Comparison of ENCODE assay signal across 7 mouse cellular contexts in the genomic region with DNA sequence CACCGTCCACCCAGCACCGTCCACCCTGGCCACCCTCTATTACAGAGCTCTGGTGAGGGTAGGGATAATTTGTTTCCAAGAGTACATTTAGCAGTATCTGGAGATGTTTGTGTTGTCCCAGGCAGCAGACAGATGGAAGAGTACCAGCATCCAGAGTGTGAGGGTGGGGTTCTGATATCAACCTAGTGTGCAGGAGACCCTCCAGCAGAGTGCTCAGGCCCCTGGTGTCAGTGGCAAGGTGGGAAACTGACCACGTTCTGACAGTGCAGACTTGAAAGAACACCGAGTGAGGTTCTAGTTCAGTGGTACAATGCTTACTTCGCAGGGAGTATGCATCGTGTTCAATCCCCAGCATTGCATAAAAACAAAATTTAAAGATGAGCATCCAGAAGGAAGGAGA. TPM values are rescaled to one million over a fixed set of nuclear protein-coding genes. Genes with fewer than 3 reads are reported as not detected.
A peak's percentile ranks its signal among the peaks of the same experiment; 100 is the strongest.
DNase-seq lines count a peak whose midpoint lies in the region; ATAC-seq and TF ChIP-seq lines count a peak whose summit lies in the region.

No protein-coding gene starts in this region.

- H3K9ac ChIP-seq in lung, postnatal 0 days (replicated peaks; ENCODE audit: low read depth) = no peak overlapping the region
- peak overlapping the region; percentile 82 for H3K9ac ChIP-seq in forebrain, embryonic 16.5 days (replicated peaks; ENCODE audit: low read depth, low read length)
- peak overlapping the region; percentile 76 for H3K9ac ChIP-seq in liver, embryonic 11.5 days (ENCODE audit: low read depth, low read length)
- H3K9ac ChIP-seq in stomach, postnatal 0 days (ENCODE audit: low read length) = no peak overlapping the region

- DNase-seq in lung, postnatal 0 days (ENCODE audit: low spot score) = no peak
- no peak for DNase-seq in lung, postnatal 25 days (ENCODE audit: low spot score)
- no peak for DNase-seq in liver, embryonic 11.5 days (ENCODE audit: low spot score)
- DNase-seq in stomach, postnatal 0 days (ENCODE audit: low spot score) = no peak
- DNase-seq in left cerebral cortex, postnatal 4 days = no peak

- intact Hi-C loops in left cerebral cortex, postnatal 4 days (cut with DNase I) = no loop called here

- H3K4me1 ChIP-seq in lung, postnatal 0 days (ENCODE audit: insufficient read depth, low read depth, low read length) = 0 out of 2 replicates have a peak, but pooled peaks cover 2% of the 10 kb centered on the region
- H3K4me1 ChIP-seq in forebrain, embryonic 16.5 days (replicated peaks; ENCODE audit: control insufficient read depth, insufficient read depth, low read length) = peaks cover 23% of the 10 kb centered on the region
- H3K4me1 ChIP-seq in liver, embryonic 11.5 days (replicated peaks; ENCODE audit: control insufficient read depth, insufficient read depth, low read length) = peaks cover 13% of the 10 kb centered on the region
- 0 out of 2 replicates have a peak, but pooled peaks cover 3% of the 10 kb centered on the region for H3K4me1 ChIP-seq in stomach, postnatal 0 days (replicated peaks; ENCODE audit: control insufficient read depth, insufficient read depth)

- no peak for TF ChIP-seq CTCF in lung, postnatal 0 days (IDR thresholded peaks at IDR 0.05)
- TF ChIP-seq CTCF in stomach, postnatal 0 days (IDR thresholded peaks at IDR 0.05; ENCODE audit: low read depth) = no peak

- H3K27ac ChIP-seq in lung, postnatal 0 days (ENCODE audit: low read length) = peak overlapping the region; percentile 43; the same call in 1 of the 2 replicates
- H3K27ac ChIP-seq in forebrain, embryonic 16.5 days (ENCODE audit: low read length) = no peak overlapping the region; the same call in 1 of the 2 replicates
- H3K27ac ChIP-seq in liver, embryonic 11.5 days (ENCODE audit: low read depth, low read length) = peak overlapping the region; percentile 78; the same call in 1 of the 2 replicates
- H3K27ac ChIP-seq in stomach, postnatal 0 days (replicated peaks) = no peak overlapping the region

- no peak for TF ChIP-seq EP300 in lung, postnatal 0 days (IDR thresholded peaks at IDR 0.05)
- no peak for TF ChIP-seq EP300 in stomach, postnatal 0 days (optimal IDR thresholded peaks at IDR 0.05)

- H3K27me3 ChIP-seq in lung, postnatal 0 days (replicated peaks; ENCODE audit: insufficient read depth, low read length) = no peaks in the 10 kb centered on the region
- no peaks in the 10 kb centered on the region for H3K27me3 ChIP-seq in forebrain, embryonic 16.5 days (replicated peaks; ENCODE audit: control insufficient read depth, insufficient read depth, low read length)
- no peaks in the 10 kb centered on the region for H3K27me3 ChIP-seq in liver, embryonic 11.5 days (replicated peaks; ENCODE audit: control insufficient read depth, insufficient read depth, low read length)
- H3K27me3 ChIP-seq in stomach, postnatal 0 days (ENCODE audit: control insufficient read depth, insufficient read depth, low read length) = no peaks in the 10 kb centered on the region

- H3K4me3 ChIP-seq in lung, postnatal 0 days (ENCODE audit: low read depth, low read length) = no peak overlapping the region
- peak overlapping the region; percentile 89 for H3K4me3 ChIP-seq in forebrain, embryonic 16.5 days (replicated peaks; ENCODE audit: low read length)
- peak overlapping the region; percentile 96 for H3K4me3 ChIP-seq in liver, embryonic 11.5 days (ENCODE audit: low read depth, low read length)
- peak overlapping the region; percentile 91 for H3K4me3 ChIP-seq in stomach, postnatal 0 days (ENCODE audit: low read depth, low read length)

- no peaks in the 10 kb centered on the region for H3K9me3 ChIP-seq in lung, postnatal 0 days (ENCODE audit: low read length)
- no peaks in the 10 kb centered on the region for H3K9me3 ChIP-seq in forebrain, embryonic 16.5 days (ENCODE audit: control insufficient read depth, low read length)
- H3K9me3 ChIP-seq in liver, embryonic 11.5 days (ENCODE audit: control insufficient read depth, low read length) = no peaks in the 10 kb centered on the region
- no peaks in the 10 kb centered on the region for H3K9me3 ChIP-seq in stomach, postnatal 0 days (ENCODE audit: control insufficient read depth, low read length)

- 78% methylated on average over 6 of the region's 6 CpGs for WGBS in lung, postnatal 0 days
- WGBS in forebrain, embryonic 16.5 days = 79% methylated on average over 6 of the region's 6 CpGs
- 71% methylated on average over 6 of the region's 6 CpGs for WGBS in liver, embryonic 11.5 days
- WGBS in stomach, postnatal 0 days = 79% methylated on average over 6 of the region's 6 CpGs

- no peak for ATAC-seq in lung, postnatal 0 days
- no peak for ATAC-seq in forebrain, embryonic 16.5 days
- no peak for ATAC-seq in liver, embryonic 11.5 days (replicated peaks; ENCODE audit: low FRiP score)
- no peak for ATAC-seq in stomach, postnatal 0 days (ENCODE audit: low FRiP score, low TSS enrichment)
- ATAC-seq in activated CD4-positive, CD25-positive, alpha-beta regulatory T cell, adult 4 months = no peak

- peak overlapping the region; percentile 92; the same call in 1 of the 2 replicates for H3K4me2 ChIP-seq in lung, postnatal 0 days (replicated peaks; ENCODE audit: low read depth, low read length)
- peak overlapping the region; percentile 84 for H3K4me2 ChIP-seq in forebrain, embryonic 16.5 days (ENCODE audit: low read length)
- H3K4me2 ChIP-seq in liver, embryonic 11.5 days = peak overlapping the region; percentile 95
- peak overlapping the region; percentile 83 for H3K4me2 ChIP-seq in stomach, postnatal 0 days (replicated peaks; ENCODE audit: low read depth)

- no peaks in the 10 kb centered on the region for H3K36me3 ChIP-seq in lung, postnatal 0 days (ENCODE audit: insufficient read depth, low read length)
- no peaks in the 10 kb centered on the region for H3K36me3 ChIP-seq in forebrain, embryonic 16.5 days (ENCODE audit: control insufficient read depth, insufficient read depth)
- H3K36me3 ChIP-seq in liver, embryonic 11.5 days (ENCODE audit: control insufficient read depth, insufficient read depth, low read length) = peaks cover 18% of the 10 kb centered on the region
- H3K36me3 ChIP-seq in stomach, postnatal 0 days (ENCODE audit: control insufficient read depth, insufficient read depth, low read length) = no peaks in the 10 kb centered on the region; the same call in none of the 2 replicates

RNA-seq across cellular contexts. Expression of a gene that starts 1.1 kb away (rescaled TPM):
- 93.8 and 94.9 TPM in 2 replicates for polyA plus RNA-seq in lung, postnatal 0 days (2015; fragmentation: Nextera tagmentation; extraction: Ambion mirVana)
- 164 TPM in 2 replicates for polyA plus RNA-seq in forebrain, embryonic 16.5 days (2015; fragmentation: Nextera tagmentation; extraction: Ambion mirVana)
- 96.9 and 99.2 TPM in 2 replicates for polyA plus RNA-seq in liver, embryonic 11.5 days (2014; fragmentation: Nextera tagmentation; extraction: Ambion mirVana)
- polyA plus RNA-seq in stomach, postnatal 0 days (2015; fragmentation: Nextera tagmentation; extraction: Ambion mirVana) = 62.4 and 63.1 TPM in 2 replicates
- 100 to 1,000 TPM; 199 to 209 TPM for total RNA-seq in left cerebral cortex, postnatal 4 days (2021)
- polyA plus RNA-seq in activated CD4-positive, CD25-positive, alpha-beta regulatory T cell, adult 4 months (2017; shearing (Covaris generic)) = 10 to 100 TPM; 18.9 to 22.0 TPM

RNA-seq across cellular contexts. Expression of a gene that starts 16.4 kb away (rescaled TPM):
- polyA plus RNA-seq in lung, postnatal 0 days (2015; fragmentation: Nextera tagmentation; extraction: Ambion mirVana) = 7.1 and 8.0 TPM in 2 replicates
- 14.8 and 19.5 TPM in 2 replicates for polyA plus RNA-seq in forebrain, embryonic 16.5 days (2015; fragmentation: Nextera tagmentation; extraction: Ambion mirVana)
- 109 and 123 TPM in 2 replicates for polyA plus RNA-seq in liver, embryonic 11.5 days (2014; fragmentation: Nextera tagmentation; extraction: Ambion mirVana)
- polyA plus RNA-seq in stomach, postnatal 0 days (2015; fragmentation: Nextera tagmentation; extraction: Ambion mirVana) = 14.1 and 16.6 TPM in 2 replicates
- 1 to 10 TPM; 2.5 to 2.7 TPM for total RNA-seq in left cerebral cortex, postnatal 4 days (2021)
- 10 to 100 TPM; 69.0 to 76.6 TPM for polyA plus RNA-seq in activated CD4-positive, CD25-positive, alpha-beta regulatory T cell, adult 4 months (2017; shearing (Covaris generic))

RNA-seq across cellular contexts. Expression of a gene that starts 16.7 kb away (rescaled TPM):
- polyA plus RNA-seq in lung, postnatal 0 days (2015; fragmentation: Nextera tagmentation; extraction: Ambion mirVana) = 0.12 and 0.36 TPM in 2 replicates
- polyA plus RNA-seq in forebrain, embryonic 16.5 days (2015; fragmentation: Nextera tagmentation; extraction: Ambion mirVana) = 0.63 and 1.3 TPM in 2 replicates
- polyA plus RNA-seq in liver, embryonic 11.5 days (2014; fragmentation: Nextera tagmentation; extraction: Ambion mirVana) = 0.25 and 0.37 TPM in 2 replicates
- polyA plus RNA-seq in stomach, postnatal 0 days (2015; fragmentation: Nextera tagmentation; extraction: Ambion mirVana) = 0.11 and 0.13 TPM in 2 replicates
- under 1 TPM; 0.20 to 0.26 TPM for total RNA-seq in left cerebral cortex, postnatal 4 days (2021)
- polyA plus RNA-seq in activated CD4-positive, CD25-positive, alpha-beta regulatory T cell, adult 4 months (2017; shearing (Covaris generic)) = under 1 TPM; 0.24 to 0.66 TPM

RNA-seq across cellular contexts. Expression of a gene that starts 25.8 kb away (rescaled TPM):
- 5.3 and 5.6 TPM in 2 replicates for polyA plus RNA-seq in lung, postnatal 0 days (2015; fragmentation: Nextera tagmentation; extraction: Ambion mirVana)
- 8.1 and 9.7 TPM in 2 replicates for polyA plus RNA-seq in forebrain, embryonic 16.5 days (2015; fragmentation: Nextera tagmentation; extraction: Ambion mirVana)
- polyA plus RNA-seq in liver, embryonic 11.5 days (2014; fragmentation: Nextera tagmentation; extraction: Ambion mirVana) = 13.4 and 17.6 TPM in 2 replicates
- polyA plus RNA-seq in stomach, postnatal 0 days (2015; fragmentation: Nextera tagmentation; extraction: Ambion mirVana) = 4.2 and 4.5 TPM in 2 replicates
- 10 to 100 TPM; 82.8 to 83.9 TPM for total RNA-seq in left cerebral cortex, postnatal 4 days (2021)
- polyA plus RNA-seq in activated CD4-positive, CD25-positive, alpha-beta regulatory T cell, adult 4 months (2017; shearing (Covaris generic)) = 1 to 10 TPM; 5.5 to 5.9 TPM

RNA-seq across cellular contexts. Expression of a gene that starts 29.6 kb away (rescaled TPM):
- 0.63 and 1.0 TPM in 2 replicates for polyA plus RNA-seq in lung, postnatal 0 days (2015; fragmentation: Nextera tagmentation; extraction: Ambion mirVana)
- 1.1 and 1.3 TPM in 2 replicates for polyA plus RNA-seq in forebrain, embryonic 16.5 days (2015; fragmentation: Nextera tagmentation; extraction: Ambion mirVana)
- polyA plus RNA-seq in liver, embryonic 11.5 days (2014; fragmentation: Nextera tagmentation; extraction: Ambion mirVana) = 0.29 and 1.5 TPM in 2 replicates
- polyA plus RNA-seq in stomach, postnatal 0 days (2015; fragmentation: Nextera tagmentation; extraction: Ambion mirVana) = 0.36 and 0.38 TPM in 2 replicates
- total RNA-seq in left cerebral cortex, postnatal 4 days (2021) = 1 to 10 TPM in 1 of 2 experiments, under 1 TPM in 1; 0.46 to 1.1 TPM
- under 1 TPM in 1 of 2 experiments, not detected in 1; 0.95 TPM for polyA plus RNA-seq in activated CD4-positive, CD25-positive, alpha-beta regulatory T cell, adult 4 months (2017; shearing (Covaris generic))

Comparison
In these comparisons a context has a peak if more than half of its experiments do, and no peak if none do; other contexts are left out.
1. H3K27ac ChIP-seq: peak in lung, postnatal 0 days (single experiment) and liver, embryonic 11.5 days (single experiment); none in forebrain, embryonic 16.5 days (single experiment) and stomach, postnatal 0 days (single experiment).
2. H3K9ac ChIP-seq: peak in forebrain, embryonic 16.5 days (single experiment) and liver, embryonic 11.5 days (single experiment); none in lung, postnatal 0 days (single experiment) and stomach, postnatal 0 days (single experiment).
3. Peak in every context shown above with its lines, with median percentiles within 50 percentile points of each other: H3K4me2 ChIP-seq.